Mouse (Mus musculus) olfactory bulb, adult 2 months (tissue): Measurements from ENCODE around the gene Zmynd12. TPM values are rescaled to one million over a fixed set of nuclear protein-coding genes. Genes with fewer than 3 reads are reported as not detected.

Source experiments
- H3K27ac ChIP-seq: fragments of 200-500 bp; 2 replicates; pipeline ENCODE4 v1.5.1; 2012; ENCODE audit warnings: low read depth, low read length; ENCODE audit not compliant: insufficient read depth
- H3K4me1 ChIP-seq: fragments of 200-500 bp; 2 replicates; pipeline ENCODE4 v1.6.1; 2012; ENCODE audit warnings: low read length; ENCODE audit not compliant: control insufficient read depth, insufficient read depth
- H3K4me3 ChIP-seq: fragments of 200-500 bp; 2 replicates; pipeline ENCODE4 v1.5.1; 2012; ENCODE audit warnings: mild to moderate bottlenecking, low read depth, low read length, moderate library complexity; ENCODE audit not compliant: insufficient read depth
- CTCF ChIP-seq: fragments of 200-500 bp; IDR thresholded peaks from 2 replicates; pipeline ENCODE4 v1.5.1; 2012; ENCODE audit warnings: low read depth, mild to moderate bottlenecking, low read length, moderate library complexity; ENCODE audit not compliant: insufficient read depth
- POLR2A ChIP-seq: fragments of 200-500 bp; IDR thresholded peaks from 2 replicates; pipeline ENCODE4 v1.6.1; 2012; ENCODE audit warnings: mild to moderate bottlenecking, low read depth, low read length, moderate library complexity; ENCODE audit not compliant: insufficient read depth
- WGBS: fragments of 180-500 bp; shearing (Covaris S2); methylation state at CpG from one replicate; pipeline ENCODE4 v1.1.7; 2018; 5-methylcytosine and 5-hydroxymethylcytosine counted together
- polyA plus RNA-seq: library from polyadenylated mRNA; stranded (reverse); fragments of >200 nt; gene quantifications from 2 replicates; pipeline ENCODE4 v1.2.4, GENCODE M21; 2012; ENCODE audit warnings: low replicate concordance; ENCODE audit not compliant: missing spikeins, insufficient read depth, insufficient read length

Zmynd12 gene
- polyA plus RNA-seq, 1 experiment = not detected

DNA sequence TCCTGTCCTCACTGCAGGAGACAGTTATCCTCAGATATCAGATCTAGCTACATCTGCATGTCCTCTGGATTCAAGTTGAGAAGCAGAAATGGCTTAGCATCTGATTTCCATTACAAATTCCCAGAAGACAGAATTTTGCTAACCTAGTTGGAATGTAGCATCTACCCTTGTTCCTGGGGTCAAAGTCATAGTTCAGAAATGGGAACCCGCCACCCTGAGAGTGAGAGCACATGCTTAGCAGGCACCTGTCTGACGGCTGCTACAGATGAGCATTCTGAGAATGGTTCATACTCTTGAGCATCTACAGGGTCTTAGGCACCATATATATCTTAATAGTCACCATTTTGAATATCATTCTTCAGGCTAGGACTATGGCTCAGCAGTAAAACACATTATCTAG is 15.3 kb downstream of the Zmynd12 start:
- H3K27ac ChIP-seq = no peak overlapping the region
- peaks cover 4% of the 10 kb centered on the region; the same call in 1 of the 2 replicates for H3K4me1 ChIP-seq
- TF ChIP-seq POLR2A (no peak), CTCF (no peak)
- WGBS = 96% methylated on average over 2 of the region's 2 CpGs
- no peak overlapping the region for H3K4me3 ChIP-seq

GRCm38 (mm10) chr4:119441836-119442235 is 19.2 kb downstream of the Zmynd12 start:
- H3K4me3 ChIP-seq = no peak overlapping the region
- H3K4me1 ChIP-seq = peaks cover 4% of the 10 kb centered on the region; the same call in 1 of the 2 replicates
- WGBS = 88% methylated on average over 4 of the region's 4 CpGs
- TF ChIP-seq POLR2A = no peak
- TF ChIP-seq CTCF = no peak
- H3K27ac ChIP-seq = no peak overlapping the region

- TF ChIP-seq CTCF = no peak
- TF ChIP-seq POLR2A = no peak
- Histone ChIP-seq H3K4me3 (no peak overlapping the region), H3K27ac (no peak overlapping the region), H3K4me1 (peaks cover 4% of the 10 kb centered on the region; the same call in 1 of the 2 replicates)
- WGBS = 50% methylated on average over 6 of the region's 6 CpGs
These were observed 19.9 kb downstream of the Zmynd12 start for GRCm38 (mm10) chr4:119442539-119442938.

GRCm38 (mm10) chr4:119447261-119447660 is 24.6 kb downstream of the Zmynd12 start:
- H3K4me1 ChIP-seq = peaks cover 11% of the 10 kb centered on the region; the same call in 1 of the 2 replicates
- WGBS = 91% methylated on average over 6 of the region's 6 CpGs
- H3K27ac ChIP-seq = no peak overlapping the region
- TF ChIP-seq CTCF = no peak
- TF ChIP-seq POLR2A = no peak
- no peak overlapping the region for H3K4me3 ChIP-seq

DNA sequence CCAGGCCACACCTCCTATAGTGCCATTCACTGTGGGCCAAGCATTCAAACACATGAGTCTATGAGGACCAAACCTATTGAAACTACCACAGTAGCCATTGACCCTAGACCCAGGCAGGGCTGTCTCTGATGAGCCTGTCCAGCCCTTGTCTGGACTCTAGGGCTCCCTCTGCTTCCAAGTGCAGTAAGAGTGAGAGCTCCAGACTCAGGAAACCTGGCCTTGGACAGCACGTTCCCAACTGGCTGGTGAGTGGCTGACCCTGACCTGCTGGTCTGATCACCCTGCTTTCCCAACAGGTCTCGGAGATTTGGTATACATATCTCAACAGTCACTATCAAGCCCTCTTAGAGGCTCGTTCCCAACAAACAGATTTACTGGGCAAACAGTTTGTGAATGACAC is 25.2 kb downstream of the Zmynd12 start:
- Histone ChIP-seq H3K4me3 (no peak overlapping the region), H3K27ac (no peak overlapping the region), H3K4me1 (peaks cover 7% of the 10 kb centered on the region; the same call in 1 of the 2 replicates)
- WGBS = 86% methylated on average over 3 of the region's 3 CpGs
- TF ChIP-seq CTCF (no peak), POLR2A (no peak)

DNA sequence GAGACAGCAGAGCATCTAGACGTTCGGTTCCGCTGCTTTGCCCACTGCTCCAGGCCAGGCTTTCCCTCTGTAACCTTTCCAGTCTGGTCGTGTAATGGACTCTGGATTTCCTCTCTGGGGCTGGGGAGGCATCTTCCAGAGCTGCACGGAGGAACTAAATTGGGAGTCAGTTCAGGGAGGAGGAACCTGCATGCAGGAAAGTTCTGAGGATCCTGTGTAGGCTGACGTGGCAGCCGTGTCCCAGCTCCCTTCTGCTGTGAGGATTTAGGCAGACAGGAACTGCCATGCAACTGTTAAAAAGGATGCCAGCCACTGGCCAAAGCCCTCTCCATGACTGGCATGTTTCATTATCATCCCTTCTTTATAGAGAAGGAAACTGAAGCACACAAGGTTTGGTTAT is 27.8 kb downstream of the Zmynd12 start:
- H3K4me1 ChIP-seq = peaks cover 11% of the 10 kb centered on the region; the same call in 1 of the 2 replicates
- TF ChIP-seq POLR2A (no peak), CTCF (no peak)
- 62% methylated on average over 7 of the region's 7 CpGs for WGBS
- H3K4me3 ChIP-seq = no peak overlapping the region
- no peak overlapping the region for H3K27ac ChIP-seq

- TF ChIP-seq POLR2A = no peak
- TF ChIP-seq CTCF = no peak
- Histone ChIP-seq H3K27ac (no peak overlapping the region), H3K4me3 (no peak overlapping the region), H3K4me1 (peaks cover 11% of the 10 kb centered on the region; the same call in 1 of the 2 replicates)
- 71% methylated on average over 5 of the region's 5 CpGs for WGBS
These were observed 30.5 kb downstream of the Zmynd12 start for GRCm38 (mm10) chr4:119453128-119453527.

DNA sequence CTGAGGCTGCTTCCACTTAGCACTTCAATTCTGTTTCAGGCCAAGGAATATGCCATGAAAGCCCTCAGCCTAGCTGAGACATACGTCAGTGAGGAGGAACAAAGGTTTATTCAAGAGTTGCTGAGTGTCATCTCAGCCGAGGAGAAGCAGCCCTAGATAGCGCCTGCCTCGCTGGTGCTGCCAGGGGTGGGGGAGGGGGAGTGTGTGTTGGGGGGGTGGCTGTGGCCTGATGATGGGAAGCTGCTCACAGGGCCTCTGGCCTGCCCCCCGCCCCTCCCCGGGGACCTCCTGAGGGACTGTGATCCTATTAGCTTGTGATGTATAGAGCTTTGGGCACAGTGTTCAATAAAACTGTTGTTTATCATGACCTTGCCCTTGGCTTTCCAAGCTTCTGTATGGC is 30.9 kb downstream of the Zmynd12 start:
- WGBS = 23% methylated on average over 6 of the region's 6 CpGs
- H3K4me3 ChIP-seq = no peak overlapping the region

GRCm38 (mm10) chr4:119460296-119460695 is 37.7 kb downstream of the Zmynd12 start:
- peak overlapping the region; percentile 96 for H3K27ac ChIP-seq
- 41% methylated on average over 5 of the region's 5 CpGs for WGBS

More for the DNA sequence above, 30.9 kb downstream of the Zmynd12 start:
- no peak overlapping the region for H3K27ac ChIP-seq
- peaks cover 11% of the 10 kb centered on the region; the same call in 1 of the 2 replicates for H3K4me1 ChIP-seq
- TF ChIP-seq POLR2A = no peak
- no peak for TF ChIP-seq CTCF

GRCm38 (mm10) chr4:119460728-119461141 is 38.1 kb downstream of the Zmynd12 start:
- H3K4me3 ChIP-seq = no peak overlapping the region
- peaks cover 25% of the 10 kb centered on the region for H3K4me1 ChIP-seq
- 6% methylated on average over 8 of the region's 8 CpGs for WGBS
- TF ChIP-seq CTCF (peak; percentile 27; the same call in 1 of the 2 replicates), POLR2A (no peak)
- H3K27ac ChIP-seq = peak overlapping the region; percentile 96

More at GRCm38 (mm10) chr4:119460296-119460695, 37.7 kb downstream of the Zmynd12 start:
- no peak overlapping the region for H3K4me3 ChIP-seq
- TF ChIP-seq CTCF = no peak
- no peak for TF ChIP-seq POLR2A
- H3K4me1 ChIP-seq = peaks cover 25% of the 10 kb centered on the region
